Mouse (Mus musculus): ENCODE measurements around the gene Enpp7.
A peak's percentile ranks its signal among the peaks of the same experiment; 100 is the strongest.

Enpp7 gene

DNA sequence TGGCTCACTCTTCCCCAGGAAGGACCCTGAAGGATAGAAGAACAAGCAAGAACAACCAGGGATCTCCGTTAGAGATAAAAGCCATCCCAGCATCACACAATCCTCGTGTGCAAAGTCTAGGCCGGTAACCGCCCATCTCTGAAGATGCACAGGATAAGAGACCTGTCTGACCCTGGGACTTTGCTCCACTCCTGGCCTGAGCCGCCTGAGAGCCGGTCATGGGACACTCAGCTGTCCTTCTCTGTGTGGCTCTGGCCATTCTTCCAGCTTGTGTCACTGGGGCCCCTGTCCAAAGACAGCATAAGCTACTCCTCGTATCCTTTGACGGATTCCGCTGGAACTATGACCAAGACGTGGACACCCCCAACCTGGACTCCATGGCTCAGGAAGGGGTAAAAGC is at the start of gene Enpp7:
Gene Enpp7, plus strand, starts transcription at position 190 of the 400 bp plus-strand sequence.
- no peak for DNase-seq (ENCODE audit: low read depth)

DNA sequence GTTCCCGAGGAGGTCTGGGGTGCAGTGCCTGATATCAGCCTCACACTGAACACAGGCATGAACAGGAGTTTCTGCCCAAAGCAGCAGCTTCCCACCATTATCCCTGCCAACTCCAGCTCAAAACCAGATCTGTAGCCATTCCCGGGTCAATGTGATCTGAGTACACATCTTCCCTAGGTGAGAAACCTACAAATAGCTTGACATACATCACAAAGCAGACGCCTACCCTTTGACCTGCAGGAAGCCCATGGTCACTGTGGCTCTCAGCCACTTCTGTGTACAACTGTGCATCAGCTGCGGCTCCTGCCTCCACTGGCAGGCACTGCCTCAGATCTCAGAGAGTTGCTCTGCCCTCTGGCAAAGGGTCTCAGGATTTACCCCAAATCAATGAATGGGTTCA is 48.3 kb upstream of the Enpp7 start:
- no peak for DNase-seq (ENCODE audit: low read depth)

DNA sequence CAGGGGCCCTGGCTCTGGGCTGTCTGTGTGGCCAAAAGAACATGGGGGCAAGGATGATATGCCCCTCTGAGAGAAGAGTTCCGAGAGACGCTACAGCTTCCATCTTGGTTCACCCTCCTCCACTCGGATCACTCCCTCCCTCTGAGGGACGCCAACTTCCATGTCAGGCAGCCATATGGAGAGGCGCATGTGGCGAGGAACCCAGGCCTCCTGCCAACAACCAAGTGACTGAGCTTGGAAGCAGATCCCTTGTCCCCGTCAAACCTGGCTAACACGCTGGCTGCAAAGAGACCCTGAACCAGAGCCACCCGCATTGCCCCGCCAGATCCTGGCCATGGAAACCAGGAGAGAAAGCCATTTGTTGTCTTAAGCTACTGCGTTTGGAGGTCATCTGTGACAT is 47.4 kb upstream of the Enpp7 start:
- no peak for DNase-seq (ENCODE audit: low read depth)

DNA sequence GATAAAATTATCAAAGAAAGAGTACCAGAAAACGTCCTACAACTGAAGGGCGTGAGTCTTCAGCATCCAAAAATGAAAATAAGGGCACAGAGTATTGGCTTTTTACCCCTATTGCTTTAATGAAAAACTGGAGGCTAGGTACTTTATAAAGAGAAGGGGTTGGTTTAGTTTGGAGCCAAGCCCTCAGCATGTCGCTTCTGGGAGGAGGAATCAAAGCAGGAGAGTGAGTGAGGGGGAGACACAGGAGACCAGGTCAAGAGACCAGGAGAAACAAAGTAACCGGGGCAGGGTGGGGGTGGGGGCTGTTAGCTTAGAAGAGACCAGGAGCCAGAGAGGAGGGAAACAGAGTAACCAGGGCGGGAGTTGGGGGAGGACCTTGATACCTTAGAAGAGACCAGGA is 46.7 kb upstream of the Enpp7 start:
- DNase-seq (ENCODE audit: low read depth): no peak

DNA sequence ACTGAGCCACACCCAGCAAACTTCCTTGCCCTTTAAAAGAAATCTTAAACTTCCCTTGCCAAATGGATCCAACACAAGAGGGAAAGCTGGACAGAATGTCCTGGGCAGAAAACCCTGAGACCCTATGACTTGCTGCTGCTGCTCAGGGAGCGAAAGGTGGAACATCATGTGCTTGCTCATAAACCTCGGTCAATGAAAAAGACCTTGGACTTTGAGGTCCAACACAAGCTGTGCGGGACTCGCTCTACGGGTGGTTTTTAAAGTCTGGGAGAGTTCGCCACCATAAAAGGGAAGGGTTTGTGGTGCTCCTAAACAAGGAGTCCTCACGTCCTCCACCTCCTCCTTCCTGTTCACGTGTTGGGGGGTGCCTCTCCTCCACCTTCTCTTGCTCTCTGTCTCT is 42.1 kb upstream of the Enpp7 start:
- DNase-seq (ENCODE audit: low read depth): no peak

DNA sequence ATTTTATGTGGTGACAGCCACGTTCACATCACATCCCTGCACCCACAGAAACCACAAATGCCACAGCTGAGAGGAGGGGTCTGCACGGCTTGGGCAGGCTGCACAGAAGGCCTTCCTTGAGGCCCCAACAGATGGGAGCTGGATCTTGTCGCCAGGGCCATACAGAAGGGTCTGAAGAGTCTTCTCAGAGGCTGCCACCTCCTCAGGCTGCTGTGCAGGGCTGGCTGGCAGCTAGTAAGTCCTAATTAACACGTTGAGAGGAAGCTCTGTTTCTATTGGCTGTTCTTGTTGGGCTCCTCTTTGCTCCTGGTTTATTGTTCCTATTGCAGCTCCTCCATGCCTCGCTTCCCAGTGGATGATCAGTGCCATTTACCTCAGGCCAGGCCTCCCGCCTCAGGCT is 33.0 kb upstream of the Enpp7 start:
- no peak for DNase-seq (ENCODE audit: low read depth)

DNA sequence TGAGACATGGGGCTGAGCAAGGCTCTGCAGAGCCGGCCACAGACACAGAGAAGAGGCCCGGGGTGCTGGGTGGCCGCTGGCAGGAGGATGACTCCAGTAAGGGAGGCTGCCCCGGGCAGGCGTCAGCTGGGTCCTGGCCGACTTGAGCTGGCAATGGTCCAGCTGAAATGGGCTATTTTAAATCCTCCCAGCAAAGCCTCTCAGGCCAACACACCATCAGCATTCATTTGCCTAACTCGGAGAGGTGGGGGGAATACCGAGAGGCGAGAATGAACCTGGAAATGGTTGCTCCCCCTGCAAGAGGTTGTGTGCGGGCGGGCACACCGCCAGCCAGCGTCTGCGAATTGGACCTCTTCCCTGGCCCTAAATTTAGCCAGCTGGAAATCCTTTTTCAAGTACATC is 30.9 kb upstream of the Enpp7 start:
- DNase-seq (ENCODE audit: low read depth): no peak

DNA sequence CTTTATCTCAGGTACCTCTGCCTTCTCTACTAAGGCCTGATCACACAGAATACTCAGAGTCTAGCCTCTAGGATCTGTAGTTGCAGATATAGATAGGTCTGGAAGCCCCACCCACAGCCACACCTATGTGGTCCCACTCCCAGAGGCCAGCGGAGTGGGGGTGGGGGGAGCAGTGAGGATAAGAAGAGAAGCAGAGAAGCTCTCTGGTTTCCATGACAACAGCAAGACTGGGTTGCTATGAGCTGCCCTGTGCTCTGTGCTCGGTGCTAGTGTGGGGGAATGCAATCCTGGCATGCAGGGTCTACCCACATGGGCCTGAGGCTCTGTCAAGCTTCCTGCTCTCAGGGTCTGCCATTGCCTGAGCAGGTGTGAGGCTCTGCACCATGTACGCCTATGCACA is 27.3 kb upstream of the Enpp7 start:
- DNase-seq (ENCODE audit: low read depth): no peak

DNA sequence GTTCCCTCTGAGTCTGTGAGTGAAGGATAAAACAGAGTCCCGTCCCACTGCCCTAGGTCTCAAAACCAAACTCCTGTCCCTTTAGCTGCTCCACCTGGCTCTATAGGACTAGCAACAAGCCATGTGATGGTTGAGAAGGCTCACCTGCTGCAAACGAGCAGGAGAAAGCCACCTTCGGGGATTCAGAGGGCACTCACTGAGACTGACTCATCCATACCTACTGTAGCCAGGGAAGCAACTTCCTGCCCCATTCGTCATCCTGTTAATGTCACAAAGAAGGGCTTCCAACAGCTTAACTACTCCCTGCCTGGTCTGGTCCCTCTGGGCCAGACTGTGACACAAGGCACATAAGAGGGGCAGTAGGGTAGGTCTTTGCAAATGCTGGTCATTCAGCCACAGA is 25.5 kb upstream of the Enpp7 start:
- DNase-seq (ENCODE audit: low read depth): no peak

DNA sequence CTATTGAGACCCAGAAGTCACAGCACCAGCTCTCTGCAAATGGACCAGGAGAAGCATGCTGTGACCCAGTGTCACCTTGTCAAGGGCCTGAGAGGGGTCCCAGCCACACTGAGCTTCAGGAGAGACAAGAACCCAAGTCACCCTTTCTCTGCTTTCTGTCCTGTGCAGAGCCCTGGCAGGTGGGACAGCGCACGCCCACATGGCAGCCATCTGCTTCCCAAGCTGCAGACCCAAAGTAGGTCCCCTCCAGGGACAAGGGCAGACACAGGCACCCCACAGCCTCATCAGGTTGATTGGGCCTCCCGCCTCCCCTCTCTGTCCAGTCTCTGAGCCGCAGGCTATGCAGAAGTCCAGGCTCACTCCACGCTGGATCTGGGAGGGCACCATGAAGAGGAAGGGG is 24.1 kb upstream of the Enpp7 start:
- no peak for DNase-seq (ENCODE audit: low read depth)

DNA sequence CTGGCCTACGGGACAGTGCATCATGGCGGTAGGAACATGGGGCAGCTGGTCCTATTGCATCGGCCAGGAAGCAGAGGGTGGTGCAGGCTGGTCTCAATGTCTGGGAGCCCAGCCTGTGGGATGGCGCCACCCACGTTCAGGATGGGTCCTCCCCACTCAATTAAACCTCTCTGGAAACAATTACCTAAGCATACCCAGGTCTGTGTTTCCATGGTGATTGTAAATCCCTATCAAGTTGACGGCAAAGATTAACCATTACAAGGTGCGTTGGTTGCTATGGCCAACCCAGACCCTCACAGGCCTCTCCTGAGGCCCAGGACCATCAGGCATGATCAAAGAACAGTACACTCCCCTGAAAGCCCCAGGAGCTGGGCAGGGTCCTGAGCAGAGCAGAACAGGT is 22.9 kb upstream of the Enpp7 start:
- no peak for DNase-seq (ENCODE audit: low read depth)

DNA sequence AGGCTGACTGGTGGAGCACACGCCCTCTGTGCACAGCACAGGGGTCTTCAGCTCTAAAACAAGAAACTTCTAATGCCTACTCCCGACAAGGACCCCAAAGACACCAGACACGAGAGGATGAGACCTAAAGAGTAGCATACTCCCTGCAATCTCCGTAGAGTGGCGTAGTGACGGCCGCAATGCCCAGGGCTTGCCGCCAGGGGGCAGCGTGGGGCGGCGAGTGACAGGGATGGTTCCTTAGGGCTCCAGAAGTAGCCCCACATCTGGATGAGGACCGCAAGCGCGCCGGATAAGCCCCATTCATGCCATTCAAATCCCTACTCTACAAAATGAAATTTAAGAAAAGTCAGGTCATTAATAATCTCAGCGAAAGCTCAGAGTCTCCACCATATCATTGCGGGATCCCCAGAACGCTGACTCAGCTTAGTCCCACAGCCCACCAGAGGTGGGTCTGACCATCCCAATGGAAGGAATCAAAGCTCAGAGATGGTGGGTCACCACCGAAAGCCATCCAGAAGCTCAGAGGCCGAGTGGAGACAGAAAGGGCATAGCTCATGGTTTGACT is 16.4 kb upstream of the Enpp7 start:
- no peak for DNase-seq (ENCODE audit: low read depth)

DNA sequence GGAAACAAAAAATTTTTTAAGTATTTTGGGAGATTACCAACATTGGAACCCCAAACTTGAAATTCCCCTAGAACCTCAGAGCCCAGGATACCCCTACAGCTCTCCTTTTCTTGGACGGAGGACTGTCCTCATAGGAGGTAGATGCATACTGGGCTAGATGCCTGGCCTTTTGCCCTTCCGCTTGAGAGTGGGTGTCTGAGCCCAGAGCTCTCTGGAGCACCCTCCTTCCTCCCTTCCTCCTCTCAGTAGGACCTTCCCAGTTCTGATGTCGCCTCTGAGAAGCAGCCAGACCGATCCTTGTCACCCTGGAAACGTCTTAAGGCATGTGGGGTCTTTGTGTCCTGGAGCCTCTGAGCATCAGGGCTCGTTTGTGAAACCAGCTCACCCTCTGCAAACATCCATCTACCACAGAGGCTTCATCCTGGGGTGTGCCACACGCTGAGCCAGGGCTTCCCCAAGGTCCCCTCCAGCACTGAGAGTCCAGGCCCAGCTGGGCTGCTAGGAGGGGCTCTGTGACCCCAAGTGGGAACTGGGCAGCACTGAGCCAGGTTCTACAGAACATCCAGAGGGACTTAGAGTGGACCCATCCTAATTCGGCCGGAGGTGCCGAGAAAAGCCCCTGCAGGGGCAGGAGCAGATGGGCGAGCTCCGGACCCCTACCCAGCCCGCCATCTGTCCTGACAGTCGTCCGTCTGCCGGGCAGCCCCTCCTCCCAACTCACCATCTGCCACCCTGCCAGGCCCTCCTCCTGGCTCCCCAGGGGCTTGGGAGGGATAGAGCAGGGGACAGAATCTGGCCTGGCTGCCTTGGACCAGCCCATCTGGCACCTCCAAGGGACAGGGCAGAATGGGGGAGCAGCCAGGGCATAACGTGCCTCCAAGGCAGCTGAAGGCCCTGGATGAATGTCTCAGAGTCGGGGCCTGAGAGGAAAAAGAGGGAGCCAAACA is 15.3 kb upstream of the Enpp7 start:
- DNase-seq (ENCODE audit: low read depth): no peak

DNA sequence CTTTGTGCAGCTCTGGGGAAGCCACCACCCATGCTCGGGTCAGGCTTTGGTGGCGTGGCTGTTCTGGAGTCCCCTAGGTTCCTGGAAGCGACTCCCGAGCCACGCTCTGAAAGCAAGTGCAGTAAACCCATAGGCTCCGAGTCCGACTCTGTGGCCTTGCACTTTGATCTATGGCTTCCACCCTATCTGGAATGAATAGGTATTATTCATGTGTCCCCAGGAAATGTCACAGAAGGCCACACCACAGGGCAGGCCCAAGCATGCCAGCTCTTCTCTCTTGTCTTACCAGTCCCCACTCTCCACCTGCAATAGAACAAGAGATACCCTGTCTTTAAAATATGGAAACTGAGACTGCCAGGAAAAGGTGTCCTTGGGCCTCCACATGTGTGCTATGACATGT is 13.6 kb upstream of the Enpp7 start:
- no peak for DNase-seq (ENCODE audit: low read depth)

DNA sequence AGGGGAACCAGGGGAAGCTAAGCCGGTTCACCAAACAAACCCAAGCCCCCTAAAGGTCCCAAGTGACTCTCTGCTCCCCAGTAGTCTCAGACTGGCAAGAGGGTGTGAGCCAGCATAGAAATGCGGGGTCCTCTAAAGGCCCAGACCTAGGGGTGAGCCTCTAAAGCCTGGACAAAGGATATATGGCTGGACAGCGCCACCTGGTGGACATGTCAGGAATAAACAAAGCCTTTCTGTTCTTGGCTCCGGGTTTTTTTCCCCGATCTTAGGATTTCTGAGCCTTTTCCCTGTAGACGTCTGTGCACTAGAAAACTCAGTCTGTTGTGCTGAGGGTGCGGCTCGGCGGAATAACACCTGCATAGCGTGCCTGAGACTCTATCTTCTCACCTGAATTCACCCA is 12.6 kb upstream of the Enpp7 start:
- DNase-seq (ENCODE audit: low read depth): peak; percentile 64

DNA sequence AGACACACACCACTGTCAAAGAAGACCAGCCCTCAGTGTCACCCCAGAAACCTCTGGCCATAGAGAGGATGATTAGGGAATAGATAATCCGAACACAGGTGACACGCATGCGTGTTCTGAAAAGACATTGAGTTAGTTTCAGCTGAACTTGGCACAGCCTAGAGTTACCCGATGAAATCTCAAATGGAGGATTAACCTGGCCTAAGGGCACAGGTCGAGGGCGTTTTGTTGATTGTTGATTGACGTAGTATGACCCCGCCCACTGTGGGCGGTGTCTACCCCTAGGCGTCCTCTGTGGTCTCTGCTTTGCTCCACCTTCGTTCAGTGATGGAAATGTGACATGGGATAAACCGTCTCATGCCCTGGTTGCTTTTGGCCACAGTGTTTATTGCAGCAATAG is 12.1 kb upstream of the Enpp7 start:
- DNase-seq (ENCODE audit: low read depth): no peak

DNA sequence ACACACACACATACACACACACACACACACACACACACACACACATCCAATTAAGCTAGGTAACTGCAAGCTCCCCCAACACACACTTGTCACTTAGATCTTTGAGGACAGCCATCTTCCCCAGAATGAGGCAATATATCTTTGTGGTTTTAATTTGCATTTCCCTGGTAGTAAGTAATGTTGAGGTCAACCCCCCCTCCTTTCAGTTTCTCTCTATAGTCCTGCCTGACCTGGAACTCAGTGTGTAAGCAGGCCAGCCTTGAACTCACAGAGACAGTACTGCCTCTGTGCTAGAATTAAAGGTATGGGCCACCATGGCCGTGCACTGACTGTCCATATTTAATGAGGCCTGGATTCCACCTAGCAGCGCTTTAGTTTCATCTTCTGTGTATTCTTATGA is 7.6 kb upstream of the Enpp7 start:
- DNase-seq (ENCODE audit: low read depth): no peak

DNA sequence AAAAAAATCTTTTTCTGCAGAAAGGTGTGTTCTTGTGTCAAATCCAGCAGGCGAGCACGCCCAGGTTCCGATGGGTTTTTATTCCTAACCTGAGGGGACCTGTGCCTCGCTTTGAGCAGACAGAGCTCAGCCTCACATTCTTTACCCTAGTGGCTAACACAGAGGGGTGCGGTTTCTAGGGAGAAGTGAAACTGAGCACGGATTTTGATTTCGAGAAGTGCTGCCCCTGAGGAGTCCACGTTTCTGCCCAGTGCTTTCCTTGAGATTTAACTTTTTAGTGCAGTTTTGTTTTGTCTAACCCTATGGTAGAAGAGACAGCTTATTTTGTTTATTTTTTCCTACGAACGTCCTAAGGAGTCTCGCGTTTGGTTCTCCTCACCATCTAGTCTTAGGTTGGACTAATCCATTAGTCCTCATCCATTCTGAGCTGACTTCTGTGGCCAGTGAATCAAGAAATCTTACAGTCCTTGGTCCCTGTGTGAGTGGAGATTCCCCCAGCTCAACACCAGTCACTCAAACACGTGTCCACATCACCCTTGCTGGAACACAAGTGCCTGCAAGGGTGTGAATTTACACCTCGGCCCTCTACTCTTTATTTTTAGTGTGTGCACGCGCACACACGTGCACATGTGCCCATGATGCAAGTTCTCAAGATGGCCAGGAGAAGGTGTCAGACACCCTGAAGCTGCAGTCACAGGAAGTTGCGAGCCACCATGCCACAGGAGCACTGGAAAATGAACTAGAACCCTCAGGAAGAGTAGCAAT is 6.8 kb upstream of the Enpp7 start:
- no peak for DNase-seq (ENCODE audit: low read depth)

DNA sequence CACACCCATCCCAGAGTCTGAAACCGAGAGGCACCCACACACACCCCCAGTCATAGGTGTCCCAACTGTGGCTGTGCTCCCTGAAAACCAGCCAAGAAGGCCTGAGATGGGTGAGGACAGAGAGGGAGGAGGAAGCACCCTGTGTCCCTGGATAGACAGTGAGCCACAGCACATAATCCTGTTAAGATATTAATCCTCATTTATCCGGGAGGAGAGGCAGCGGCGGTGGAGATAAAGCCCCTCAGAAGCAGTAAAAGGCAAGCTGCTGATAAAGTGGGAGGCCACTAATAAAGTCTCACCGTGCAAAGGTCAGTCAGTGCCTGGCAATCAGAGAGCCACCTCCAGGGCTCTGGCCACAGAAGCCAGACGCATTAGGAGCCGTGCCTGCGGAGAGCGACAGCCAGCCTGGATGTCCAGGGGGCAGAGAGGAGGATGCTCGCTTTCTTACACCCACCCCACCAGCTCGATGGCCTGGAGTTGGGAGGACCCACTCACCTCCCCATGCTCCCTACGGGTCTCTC is 5.3 kb upstream of the Enpp7 start:
- no peak for DNase-seq (ENCODE audit: low read depth)

DNA sequence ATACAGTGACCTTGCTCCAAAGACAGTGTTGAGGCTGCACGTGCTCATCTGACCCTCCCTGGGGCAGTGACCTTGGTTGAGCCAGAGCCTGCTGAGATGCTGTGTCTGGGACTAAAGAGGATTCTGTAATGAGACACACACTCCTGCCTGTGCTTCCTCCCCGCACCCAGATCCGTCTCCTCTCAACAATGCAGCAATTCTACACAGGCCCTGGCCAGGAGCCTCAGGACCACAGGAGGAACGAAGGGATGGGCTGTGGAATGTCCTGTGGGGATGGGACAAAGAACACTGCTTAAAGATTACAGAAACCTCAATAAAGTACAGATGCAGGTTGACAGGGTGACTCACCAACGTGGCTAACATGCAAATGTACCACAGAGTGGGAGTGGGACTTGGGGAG is 2.4 kb upstream of the Enpp7 start:
- DNase-seq (ENCODE audit: low read depth): no peak

DNA sequence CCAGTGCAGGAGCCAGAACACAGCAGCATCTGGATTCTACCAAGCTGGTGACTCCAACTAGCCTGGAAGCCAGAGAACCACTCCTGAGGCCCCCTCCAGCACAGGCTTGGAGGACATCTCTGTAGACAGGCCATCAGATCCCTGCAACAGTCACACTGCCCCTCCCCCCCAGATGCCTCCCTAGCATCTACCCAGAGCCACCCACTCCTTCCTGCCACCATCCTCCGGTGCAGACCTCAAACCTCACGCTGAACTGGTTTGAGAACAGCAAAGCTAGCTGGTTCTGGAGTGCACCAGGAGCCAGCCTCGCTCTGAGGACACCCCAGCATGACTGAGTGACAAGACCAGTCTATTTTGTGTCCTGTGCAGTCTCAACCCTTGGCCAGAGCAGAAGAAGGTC is 4.8 kb downstream of the Enpp7 start:
- no peak for DNase-seq (ENCODE audit: low read depth)

DNA sequence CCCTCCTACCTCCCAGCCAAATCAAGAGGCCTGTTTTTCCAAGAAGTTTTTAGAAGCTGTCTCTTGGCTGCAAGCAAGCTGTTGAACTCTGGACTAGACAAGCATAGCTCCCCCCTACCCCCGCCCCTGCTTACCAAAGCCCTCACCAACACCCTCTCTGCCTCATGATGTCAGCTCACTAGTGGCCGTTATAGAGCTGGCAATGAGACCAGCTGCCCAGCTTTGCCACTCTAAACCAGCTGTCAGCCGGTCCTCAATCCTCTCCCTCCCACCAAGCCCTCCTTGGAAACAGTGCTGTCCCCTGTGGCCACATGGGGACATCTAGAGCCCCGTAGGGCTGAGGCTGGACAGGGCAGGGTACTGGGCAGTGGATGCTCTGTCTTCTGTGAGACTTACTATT is 7.5 kb downstream of the Enpp7 start:
- no peak for DNase-seq (ENCODE audit: low read depth)

DNA sequence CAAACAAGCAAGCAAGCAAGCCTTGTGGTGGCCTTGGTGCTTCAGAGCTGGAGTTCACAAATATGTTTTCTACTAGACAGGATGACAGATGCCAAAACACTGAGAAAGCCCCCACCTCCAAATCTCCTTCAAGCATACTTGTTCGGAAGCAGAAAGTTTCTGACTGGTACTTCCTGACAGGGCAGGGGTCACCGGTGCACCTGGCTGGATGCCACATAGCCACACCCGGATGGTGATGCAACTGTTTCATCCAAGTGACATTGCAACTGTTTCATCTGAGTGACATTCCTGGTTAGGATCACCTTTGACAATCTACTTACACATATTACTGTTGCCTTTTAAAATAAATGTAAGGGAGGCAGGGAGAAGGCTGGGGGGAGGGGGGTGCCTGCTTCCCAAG is 9.2 kb downstream of the Enpp7 start:
- DNase-seq (ENCODE audit: low read depth): no peak

Data from c-Kit-positive CD71-negative TER-119-negative erythroid progenitor cells, embryonic 14.5 days (primary cell).